ENCODE assay signal across 8 mouse cellular contexts in the genomic region with DNA sequence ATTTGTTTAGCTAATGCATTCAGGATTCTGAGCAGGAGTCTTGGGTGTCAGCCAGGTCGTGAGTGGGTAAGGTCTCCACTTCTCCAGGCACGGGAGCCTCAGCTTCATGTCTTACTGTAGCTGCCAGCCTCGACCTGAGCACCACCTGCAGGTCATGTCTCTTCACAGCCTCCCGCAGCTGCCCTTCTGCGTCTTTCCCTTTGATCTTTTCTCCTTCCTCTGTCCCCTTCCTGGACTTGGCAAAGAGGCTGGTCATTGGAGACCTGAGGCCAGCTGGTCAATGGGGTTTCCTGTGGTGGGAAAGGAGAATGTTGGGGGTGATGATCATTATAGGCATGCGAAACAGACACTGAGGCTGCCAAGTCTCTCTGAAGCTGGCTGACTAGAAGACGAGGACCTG. TPM values are rescaled to one million over a fixed set of nuclear protein-coding genes. Genes with fewer than 3 reads are reported as not detected.
DNase-seq lines count a peak whose midpoint lies in the region; ATAC-seq and TF ChIP-seq lines count a peak whose summit lies in the region.

No protein-coding gene starts in this region.

- H3K27me3 ChIP-seq in liver, embryonic 14.5 days (ENCODE audit: control insufficient read depth, insufficient read depth, low read length), result no peaks in the 10 kb centered on the region
- no peaks in the 10 kb centered on the region for H3K27me3 ChIP-seq in liver, embryonic 12.5 days (replicated peaks)
- H3K27me3 ChIP-seq in forebrain, embryonic 16.5 days (replicated peaks; ENCODE audit: control insufficient read depth, insufficient read depth, low read length), result no peaks in the 10 kb centered on the region

- H3K36me3 ChIP-seq in liver, embryonic 14.5 days (replicated peaks; ENCODE audit: control insufficient read depth, insufficient read depth, low read depth), result no peaks in the 10 kb centered on the region; the same call in 1 of the 2 replicates
- peaks cover 35% of the 10 kb centered on the region for H3K36me3 ChIP-seq in liver, embryonic 12.5 days
- H3K36me3 ChIP-seq in forebrain, embryonic 16.5 days (ENCODE audit: control insufficient read depth, insufficient read depth), result no peaks in the 10 kb centered on the region

- peak; percentile 41 to 76 for DNase-seq in adrenal gland, adult (ENCODE audit: inconsistent age in 2 of 2, low spot score in 1 of 2)
- no peak for DNase-seq in adrenal gland, adult 18-20 months (ENCODE audit: low spot score in 2 of 2)
- no peak for DNase-seq in liver, embryonic 14.5 days (ENCODE audit: low read depth in 3 of 3, low spot score in 3 of 3)
- peak; percentile 57 to 61 for DNase-seq in cerebellum, adult 18-20 months
- DNase-seq in lung, postnatal 14 days, result peak; percentile 19
- DNase-seq in urinary bladder, postnatal 25 days (ENCODE audit: low spot score), result no peak

- no peak for ATAC-seq in liver, embryonic 14.5 days (ENCODE audit: insufficient read depth)
- no peak for ATAC-seq in liver, embryonic 12.5 days
- ATAC-seq in forebrain, embryonic 16.5 days, result no peak

- WGBS in liver, embryonic 14.5 days (ENCODE audit: insufficient replicate concordance), result 53% methylated on average over 7 of the region's 7 CpGs
- 47% methylated on average over 7 of the region's 7 CpGs for WGBS in liver, embryonic 12.5 days (ENCODE audit: insufficient replicate concordance)
- 41% methylated on average over 7 of the region's 7 CpGs for WGBS in forebrain, embryonic 16.5 days

- H3K9ac ChIP-seq in liver, embryonic 14.5 days (replicated peaks), result no peak overlapping the region
- no peak overlapping the region for H3K9ac ChIP-seq in liver, embryonic 12.5 days
- H3K9ac ChIP-seq in forebrain, embryonic 16.5 days (replicated peaks; ENCODE audit: low read depth, low read length), result no peak overlapping the region

- H3K27ac ChIP-seq in liver, embryonic 14.5 days, result no peak overlapping the region
- no peak overlapping the region for H3K27ac ChIP-seq in liver, embryonic 12.5 days
- no peak overlapping the region for H3K27ac ChIP-seq in forebrain, embryonic 16.5 days (ENCODE audit: low read length)

- no peak overlapping the region for H3K4me2 ChIP-seq in liver, embryonic 14.5 days (ENCODE audit: low read depth)
- no peak overlapping the region for H3K4me2 ChIP-seq in liver, embryonic 12.5 days
- no peak overlapping the region for H3K4me2 ChIP-seq in forebrain, embryonic 16.5 days (ENCODE audit: low read length)

- H3K4me3 ChIP-seq in liver, embryonic 14.5 days (ENCODE audit: insufficient read depth in 1 of 2, low read depth in 2 of 2, low read length in 2 of 2), result no peak overlapping the region
- no peak overlapping the region for H3K4me3 ChIP-seq in liver, embryonic 12.5 days
- H3K4me3 ChIP-seq in forebrain, embryonic 16.5 days (replicated peaks; ENCODE audit: low read length), result no peak overlapping the region

- H3K4me1 ChIP-seq in liver, embryonic 14.5 days (replicated peaks; ENCODE audit: control insufficient read depth in 2 of 2, insufficient read depth in 2 of 2, low read length in 1 of 2), result no peaks in the 10 kb centered on the region
- no peaks in the 10 kb centered on the region for H3K4me1 ChIP-seq in liver, embryonic 12.5 days
- H3K4me1 ChIP-seq in forebrain, embryonic 16.5 days (replicated peaks; ENCODE audit: control insufficient read depth, insufficient read depth, low read length), result no peaks in the 10 kb centered on the region

- TF ChIP-seq CTCF in liver, embryonic 14.5 days (IDR thresholded peaks at IDR 0.05; ENCODE audit: low read depth), result 0 out of 2 replicates have a peak, but pooled peaks have one; percentile 22

- no peaks in the 10 kb centered on the region for H3K9me3 ChIP-seq in liver, embryonic 14.5 days (ENCODE audit: control insufficient read depth, low read length)
- no peaks in the 10 kb centered on the region for H3K9me3 ChIP-seq in liver, embryonic 12.5 days (replicated peaks)
- no peaks in the 10 kb centered on the region for H3K9me3 ChIP-seq in forebrain, embryonic 16.5 days (ENCODE audit: control insufficient read depth, low read length)

- TF ChIP-seq EP300 in liver, embryonic 14.5 days (IDR thresholded peaks at IDR 0.05; ENCODE audit: low read depth), result no peak

RNA-seq across cellular contexts. Expression of a gene that starts 55.1 kb away (rescaled TPM):
- 10 to 100 TPM; 40.4 to 42.8 TPM for total RNA-seq in adrenal gland, adult 18-20 months (2021)
- polyA plus RNA-seq in liver, embryonic 14.5 days (2012; rRNA removed), result 4.0 and 4.5 TPM in 2 replicates
- polyA plus RNA-seq in liver, embryonic 14.5 days (2014; fragmentation: Nextera tagmentation; extraction: Ambion mirVana), result 2.6 and 3.9 TPM in 2 replicates
- 5.6 and 6.1 TPM in 2 replicates for polyA plus RNA-seq in liver, embryonic 12.5 days (2016; fragmentation: Nextera tagmentation; extraction: Ambion mirVana)
- polyA plus RNA-seq in forebrain, embryonic 16.5 days (2015; fragmentation: Nextera tagmentation; extraction: Ambion mirVana), result 1.8 and 1.9 TPM in 2 replicates

Comparison
In these comparisons a context has a peak if more than half of its experiments do, and no peak if none do; other contexts are left out.
1. DNase-seq: peak in adrenal gland, adult (2 of 2), cerebellum, adult 18-20 months (2 of 2) and lung, postnatal 14 days (single experiment); none in adrenal gland, adult 18-20 months (0 of 2), liver, embryonic 14.5 days (0 of 3) and urinary bladder, postnatal 25 days (single experiment).